16 mouse cellular contexts compared by ENCODE assay signal in the genomic region with DNA sequence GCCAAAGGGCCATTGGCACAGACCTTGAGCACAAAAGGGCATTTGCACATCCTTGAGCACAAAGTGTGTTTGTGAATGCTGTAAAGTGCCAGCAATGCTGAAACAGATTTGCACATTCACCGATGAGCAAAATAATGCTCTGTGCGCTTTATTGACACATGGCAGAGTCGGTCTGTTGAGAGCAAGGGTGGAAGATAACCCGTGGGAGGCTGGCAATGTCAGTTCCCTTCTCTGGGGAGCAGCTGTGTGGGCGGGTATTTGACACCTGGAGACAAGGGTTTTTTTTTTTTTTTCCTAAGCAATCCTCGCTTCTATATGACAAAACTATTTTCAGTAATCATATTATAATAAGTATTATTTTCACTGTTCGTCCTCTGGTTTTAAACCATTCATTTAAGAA. TPM values are rescaled to one million over a fixed set of nuclear protein-coding genes. Genes with fewer than 3 reads are reported as not detected.
"Had no signal": no experiment of that assay in that cellular context is flagged by ENCODE, and none has a peak within 500 bp of the region (broad histone marks: within the 10 kb centered on the region; RNA-seq: fewer than 3 reads in every experiment).

No protein-coding gene starts in this region.

- H3K9ac ChIP-seq: limb, embryonic 12.5 days; liver, embryonic 13.5 days; liver, postnatal 0 days; lung, embryonic 15.5 days; midbrain, embryonic 12.5 days had no signal

- H3K4me3 ChIP-seq: limb, embryonic 12.5 days; liver, embryonic 13.5 days; lung, embryonic 15.5 days; megakaryocyte, embryonic 14.5 days; midbrain, embryonic 12.5 days had no signal

- H3K4me1 ChIP-seq: limb, embryonic 12.5 days; liver, embryonic 13.5 days; lung, embryonic 15.5 days; megakaryocyte, embryonic 14.5 days; midbrain, embryonic 12.5 days had no signal

- ATAC-seq: intestine, postnatal 0 days; liver, postnatal 0 days had no signal

- DNase-seq: kidney, adult 9 months; kidney, postnatal 10 days; kidney, postnatal 4 days; liver; liver, embryonic 13.5 days; liver, postnatal 0 days; lung, postnatal 14 days; right cerebral cortex, postnatal 25 days; thymus, postnatal 4 days had no signal

- H3K36me3 ChIP-seq: limb, embryonic 12.5 days; liver, embryonic 13.5 days; lung, embryonic 15.5 days; midbrain, embryonic 12.5 days had no signal

- H3K9me3 ChIP-seq: limb, embryonic 12.5 days; liver, embryonic 13.5 days; lung, embryonic 15.5 days; megakaryocyte, embryonic 14.5 days; midbrain, embryonic 12.5 days had no signal

- H3K4me2 ChIP-seq: limb, embryonic 12.5 days; liver, embryonic 13.5 days; lung, embryonic 15.5 days; midbrain, embryonic 12.5 days had no signal

- H3K27ac ChIP-seq: limb, embryonic 12.5 days; liver, embryonic 13.5 days; lung, embryonic 15.5 days; macrophage; midbrain, embryonic 12.5 days; stomach, postnatal 0 days had no signal

- H3K27me3 ChIP-seq: liver, embryonic 13.5 days; lung, embryonic 15.5 days; megakaryocyte, embryonic 14.5 days; midbrain, embryonic 12.5 days had no signal

RNA-seq across cellular contexts. Expression of a gene that starts 22.7 kb away (rescaled TPM):
- polyA plus RNA-seq: liver, embryonic 13.5 days; liver, postnatal 0 days; macrophage had no signal
